Mouse (Mus musculus) embryonic fibroblast, embryonic 13.5 days (primary cell): Measurements from ENCODE around the gene Ascl5. TPM values are rescaled to one million over a fixed set of nuclear protein-coding genes. Genes with fewer than 3 reads are reported as not detected.

Source experiments
- H3K27ac ChIP-seq: 2 replicates; pipeline ENCODE4 v1.5.1; 2012; ENCODE audit warnings: low read length, control low read depth, inconsistent platforms; ENCODE audit not compliant: insufficient read depth
- H3K4me1 ChIP-seq: 2 replicates; pipeline ENCODE4 v1.6.1; 2011; ENCODE audit warnings: low read length; ENCODE audit not compliant: control insufficient read depth, insufficient read depth
- H3K4me3 ChIP-seq: 2 replicates; pipeline ENCODE4 v1.5.1; 2011; ENCODE audit warnings: mild to moderate bottlenecking, control low read depth, low read length; ENCODE audit not compliant: insufficient read depth
- CTCF ChIP-seq: IDR thresholded peaks from 2 replicates; pipeline ENCODE4 v1.5.1; 2011; ENCODE audit warnings: mild to moderate bottlenecking, control low read depth, low read length, moderate library complexity, borderline replicate concordance; ENCODE audit not compliant: insufficient read depth
- POLR2A ChIP-seq: IDR thresholded peaks from 2 replicates; pipeline ENCODE4 v1.6.1; 2011; ENCODE audit warnings: low read depth, mild to moderate bottlenecking, control low read depth, low read length, moderate library complexity
- polyA plus RNA-seq: library from polyadenylated mRNA; stranded (reverse); fragments of >200 nt; gene quantifications from 2 replicates; pipeline ENCODE4 v1.2.4, GENCODE M21; 2011; ENCODE audit warnings: low read depth; ENCODE audit not compliant: missing spikeins, insufficient read length

The Ascl5 gene
- polyA plus RNA-seq, 1 experiment: not detected

GRCm38 (mm10) chr1:136076086-136076485 is 25.5 kb downstream of the Ascl5 start:
- Histone ChIP-seq H3K4me3 (no peak overlapping the region), H3K27ac (no peak overlapping the region), H3K4me1 (no peaks in the 10 kb centered on the region)
- TF ChIP-seq POLR2A: no peak
- peak; percentile 78; the same call in 1 of the 2 replicates for TF ChIP-seq CTCF

DNA sequence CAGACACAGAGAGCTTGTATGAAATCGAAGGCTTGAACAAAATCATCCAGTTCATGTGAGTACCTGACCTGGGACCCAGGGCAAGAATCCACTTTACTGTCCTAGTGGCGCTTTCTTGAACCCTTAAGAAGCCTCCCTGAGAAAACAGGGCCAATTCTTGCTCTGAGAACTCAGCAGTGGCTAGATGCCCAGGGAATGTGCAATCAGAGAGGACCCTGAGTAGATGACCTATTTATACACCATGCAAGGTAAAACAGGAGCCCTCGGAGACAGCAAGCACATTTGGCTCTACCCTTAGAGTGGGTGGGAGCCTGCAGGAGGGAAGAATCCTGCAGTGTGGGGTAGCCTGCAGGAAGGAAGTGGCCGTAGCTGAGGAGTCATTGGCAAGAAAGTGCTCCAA is 27.1 kb downstream of the Ascl5 start:
- TF ChIP-seq CTCF: no peak
- TF ChIP-seq POLR2A: no peak
- Histone ChIP-seq H3K4me1 (no peaks in the 10 kb centered on the region), H3K27ac (no peak overlapping the region), H3K4me3 (no peak overlapping the region)

DNA sequence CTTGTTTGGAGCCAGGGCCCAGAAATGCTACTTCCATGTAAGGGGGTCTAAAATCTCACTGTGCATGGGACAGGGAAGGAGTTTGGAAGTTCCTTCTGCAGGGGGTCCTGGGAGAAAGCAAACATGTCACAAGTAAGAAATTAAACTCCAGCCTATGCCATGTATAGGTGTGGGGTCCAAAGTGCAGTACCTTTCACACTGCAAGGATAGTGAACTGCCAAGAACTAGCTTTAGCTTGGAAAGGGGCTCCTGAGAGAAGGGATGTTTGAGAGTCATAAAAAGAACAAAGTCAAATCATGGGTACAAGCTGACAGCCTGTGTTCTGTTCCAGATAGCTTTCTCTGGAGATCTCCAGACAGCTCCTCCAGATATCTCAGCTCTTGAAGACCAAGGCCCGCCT is 30.6 kb downstream of the Ascl5 start:
- no peak overlapping the region for H3K27ac ChIP-seq
- no peak for TF ChIP-seq CTCF
- no peak for TF ChIP-seq POLR2A

GRCm38 (mm10) chr1:136085988-136086685 is 35.5 kb downstream of the Ascl5 start:
- TF ChIP-seq POLR2A (no peak), CTCF (no peak)
- no peaks in the 10 kb centered on the region for H3K4me1 ChIP-seq
- no peak overlapping the region for H3K27ac ChIP-seq
- no peak overlapping the region for H3K4me3 ChIP-seq

More for the DNA sequence above, 30.6 kb downstream of the Ascl5 start:
- Histone ChIP-seq H3K4me3 (no peak overlapping the region), H3K4me1 (no peaks in the 10 kb centered on the region)

GRCm38 (mm10) chr1:136089368-136090165 is 39.0 kb downstream of the Ascl5 start:
- Histone ChIP-seq H3K4me1 (no peaks in the 10 kb centered on the region), H3K27ac (no peak overlapping the region), H3K4me3 (no peak overlapping the region)
- TF ChIP-seq CTCF: no peak

- no peak overlapping the region for H3K4me3 ChIP-seq
- TF ChIP-seq POLR2A: no peak
- no peak for TF ChIP-seq CTCF
- H3K4me1 ChIP-seq: no peaks in the 10 kb centered on the region
- no peak overlapping the region for H3K27ac ChIP-seq
Measured at GRCm38 (mm10) chr1:136093726-136094125, 43.1 kb downstream of the Ascl5 start.

DNA sequence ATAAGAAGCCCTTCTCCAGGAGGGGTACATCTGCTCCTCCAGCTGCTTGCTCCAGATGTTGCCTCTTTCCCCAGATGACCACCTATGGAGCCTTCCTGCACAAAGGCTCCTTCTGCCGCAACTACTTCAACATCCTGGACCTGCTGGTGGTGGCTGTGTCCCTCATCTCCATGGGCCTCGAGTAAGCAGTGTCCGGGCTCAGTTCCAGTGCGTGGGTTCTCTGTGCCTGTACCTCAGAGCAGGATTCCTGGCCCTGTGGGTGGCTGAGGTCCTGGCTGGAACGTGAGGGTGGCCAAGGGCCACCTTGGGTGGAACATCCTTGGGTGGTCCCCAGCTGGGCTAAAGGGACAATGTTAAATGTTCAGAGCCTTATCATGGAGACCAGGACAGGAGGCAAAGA is 44.2 kb downstream of the Ascl5 start:
- Histone ChIP-seq H3K27ac (no peak overlapping the region), H3K4me1 (no peaks in the 10 kb centered on the region), H3K4me3 (no peak overlapping the region)
- TF ChIP-seq CTCF (no peak), POLR2A (no peak)

Other genes starting within 250 kb of the Ascl5 start
- not detected in 2 replicates for gene Lad1, start 232.2 kb upstream of the Ascl5 start, polyA plus RNA-seq
- 3.7 and 5.4 TPM in 2 replicates for gene Tnnt2, start 214.4 kb upstream of the Ascl5 start, polyA plus RNA-seq
- gene Pkp1, start 131.6 kb upstream of the Ascl5 start, polyA plus RNA-seq: 0.90 and 2.2 TPM in 2 replicates
- not detected in 2 replicates for gene Igfn1, start 44.5 kb upstream of the Ascl5 start, polyA plus RNA-seq
- gene Tmem9, start 42.7 kb upstream of the Ascl5 start, polyA plus RNA-seq: 56.9 and 77.4 TPM in 2 replicates
- not detected in 2 replicates for gene Cacna1s, start 1.9 kb downstream of the Ascl5 start, polyA plus RNA-seq
- gene Kif21b, start 80.6 kb downstream of the Ascl5 start, polyA plus RNA-seq: 14.1 and 19.4 TPM in 2 replicates
- gene Mroh3, start 162.0 kb downstream of the Ascl5 start, polyA plus RNA-seq: 0.45 and 1.2 TPM in 2 replicates
- gene Inava, start 183.5 kb downstream of the Ascl5 start, polyA plus RNA-seq: 4.1 and 5.0 TPM in 2 replicates
- gene Gpr25, start 210.1 kb downstream of the Ascl5 start, polyA plus RNA-seq: not detected in 2 replicates